Mouse (Mus musculus) left cerebral cortex, postnatal 4 days (tissue): ENCODE data around the gene Dnah7a. TPM values are rescaled to one million over a fixed set of nuclear protein-coding genes. Genes with fewer than 3 reads are reported as not detected.
"Not testable (repeated sequence)": the region's sequence is repeated elsewhere in the genome, so short reads cannot be mapped to it uniquely, and the experiment has no call there.

ENCODE experiments used
- DNase-seq: peaks from one replicate; pipeline ENCODE4 v3.0.0-alpha.2; 2022
- intact Hi-C: fragments of 180-260 bp; cut with DNase I; formaldehyde crosslinking; loops from one replicate; pipeline ENCODE4 v1.15.1; 2025
- total RNA-seq, 2 experiments: library from RNA; stranded (reverse); gene quantifications; 2 replicates each; pipeline ENCODE4 v1.2.3; 2021

The Dnah7a gene
- total RNA-seq, result 1 to 10 TPM; 9.7 to 10.0 TPM

DNA sequence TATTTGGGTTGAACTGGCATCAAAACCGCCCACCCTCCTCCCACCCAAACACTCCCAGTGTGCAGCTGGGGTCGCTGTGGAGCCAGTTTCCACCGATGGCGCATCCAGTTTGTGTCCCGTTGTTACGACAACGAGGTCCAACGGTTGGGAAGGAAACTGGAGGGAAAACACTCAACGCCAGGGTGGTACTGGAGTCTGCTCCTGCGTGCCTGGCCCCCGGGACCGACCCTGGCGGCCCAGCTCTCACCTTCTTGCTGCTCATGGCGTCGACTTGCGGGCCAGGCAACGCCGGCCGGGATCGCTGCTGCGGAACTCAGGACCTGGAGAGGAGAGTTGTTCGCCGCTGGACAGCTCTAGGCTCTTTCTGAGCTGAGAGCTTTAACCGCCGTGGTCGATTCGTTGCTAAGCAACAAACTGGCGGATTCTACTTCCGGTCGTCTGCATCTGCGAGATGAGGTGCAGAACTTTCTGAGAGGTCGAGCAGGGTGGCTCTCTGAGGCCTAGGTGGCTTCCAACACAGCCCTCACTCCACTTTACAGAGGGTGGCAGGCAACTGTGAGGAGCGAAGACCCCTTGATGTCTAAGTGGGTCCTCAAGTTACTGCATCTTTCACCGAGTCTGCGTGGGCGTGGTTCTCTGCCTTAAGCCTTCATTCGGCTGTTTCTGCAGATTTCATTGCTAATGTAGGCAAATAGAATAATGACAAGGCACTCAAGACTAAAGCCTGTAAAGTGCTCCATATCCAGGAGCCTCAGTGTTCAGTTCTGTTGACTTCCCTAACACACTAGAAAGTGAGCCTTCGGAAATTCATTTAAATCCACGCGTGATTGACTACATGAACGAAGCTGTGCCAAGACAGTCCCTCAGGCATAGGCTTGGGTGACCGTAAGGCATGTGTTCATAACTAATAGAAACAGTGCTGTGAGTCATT lies at the start of gene Dnah7a:
TSS of gene Dnah7a (minus strand) at position 354 of the 931 bp plus-strand sequence.
- intact Hi-C loops, result loop anchor here (5.0 kb wide), 1 partner anchor 676 kb away; no protein-coding TSS in a partner anchor
- peak; percentile 72 for DNase-seq

- DNase-seq, intact Hi-C loops: not testable (repeated sequence)
Measured at GRCm38 (mm10) chr1:53753501-53753900, 46.9 kb upstream of the Dnah7a start.

DNA sequence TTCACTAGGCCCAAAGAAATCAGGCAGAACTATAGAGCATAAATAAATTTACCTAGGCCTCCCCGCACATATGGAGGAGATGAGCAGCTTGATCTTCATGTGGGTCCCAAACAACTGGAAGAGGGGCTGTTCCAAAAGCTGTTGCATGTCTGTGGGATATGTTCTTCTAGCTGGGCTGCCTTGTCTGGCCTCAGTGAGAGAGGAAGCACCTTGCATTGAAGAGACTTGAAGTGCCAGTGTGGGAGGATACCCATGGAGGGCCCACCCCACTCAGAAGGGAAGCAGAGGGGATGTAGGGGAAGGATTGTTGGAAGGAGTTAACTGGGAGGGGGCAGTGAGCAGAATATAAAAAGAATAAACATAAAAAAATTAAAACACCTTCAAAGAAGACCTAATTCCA lies 44.6 kb upstream of the Dnah7a start:
- DNase-seq, result no peak
- intact Hi-C loops, result no loop called here

- DNase-seq, intact Hi-C loops: not testable (repeated sequence)
Measured at GRCm38 (mm10) chr1:53750697-53751096, 44.1 kb upstream of the Dnah7a start.

DNA sequence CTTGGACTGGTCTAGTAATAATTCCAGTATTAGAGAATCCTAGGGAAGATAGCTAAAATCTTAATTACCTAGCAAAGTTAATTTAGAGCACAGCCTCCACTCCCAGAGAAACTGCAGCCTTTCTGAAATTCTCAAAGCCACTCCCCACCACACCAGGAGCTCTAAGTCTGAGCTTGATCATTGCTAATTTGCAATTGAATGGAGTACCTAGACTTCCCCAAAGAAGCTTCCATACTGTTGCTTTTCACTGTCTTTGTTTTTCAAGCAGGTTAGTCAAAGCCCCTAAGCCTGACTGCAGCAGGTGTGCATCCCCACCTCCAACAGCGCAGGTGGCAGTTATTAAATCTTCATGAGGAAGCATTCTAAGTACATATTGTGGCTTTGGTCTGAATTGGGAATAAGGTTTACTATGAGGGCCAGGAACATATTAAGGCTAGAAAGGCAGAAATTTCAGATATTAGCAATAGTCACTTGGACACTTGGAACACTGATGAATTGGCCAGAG lies 43.3 kb upstream of the Dnah7a start:
- DNase-seq, intact Hi-C loops: not testable (repeated sequence)

DNA sequence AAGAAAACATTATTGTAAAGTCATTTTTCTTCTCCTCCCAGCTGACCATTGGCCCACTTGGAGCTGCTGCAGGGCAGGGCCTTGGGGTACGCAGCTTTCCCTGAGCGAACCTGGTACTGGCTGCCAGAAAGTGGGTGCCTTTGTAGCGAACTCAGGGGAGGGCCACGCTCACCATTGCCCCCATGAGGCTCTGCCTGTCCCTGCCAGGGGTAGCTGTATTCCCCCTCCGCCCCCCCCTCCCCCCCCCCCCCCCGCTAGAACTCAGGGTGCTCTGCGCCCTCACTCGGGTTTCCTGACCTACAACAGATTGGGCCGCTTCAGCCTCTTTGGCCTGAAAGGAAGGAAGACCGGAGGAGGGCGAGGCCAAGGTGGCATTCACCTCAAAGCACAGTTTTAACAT lies 42.0 kb upstream of the Dnah7a start:
- intact Hi-C loops, result no loop called here
- no peak for DNase-seq

- intact Hi-C loops, result no loop called here
- no peak for DNase-seq
Measured at GRCm38 (mm10) chr1:53746001-53746400, 39.4 kb upstream of the Dnah7a start.

DNA sequence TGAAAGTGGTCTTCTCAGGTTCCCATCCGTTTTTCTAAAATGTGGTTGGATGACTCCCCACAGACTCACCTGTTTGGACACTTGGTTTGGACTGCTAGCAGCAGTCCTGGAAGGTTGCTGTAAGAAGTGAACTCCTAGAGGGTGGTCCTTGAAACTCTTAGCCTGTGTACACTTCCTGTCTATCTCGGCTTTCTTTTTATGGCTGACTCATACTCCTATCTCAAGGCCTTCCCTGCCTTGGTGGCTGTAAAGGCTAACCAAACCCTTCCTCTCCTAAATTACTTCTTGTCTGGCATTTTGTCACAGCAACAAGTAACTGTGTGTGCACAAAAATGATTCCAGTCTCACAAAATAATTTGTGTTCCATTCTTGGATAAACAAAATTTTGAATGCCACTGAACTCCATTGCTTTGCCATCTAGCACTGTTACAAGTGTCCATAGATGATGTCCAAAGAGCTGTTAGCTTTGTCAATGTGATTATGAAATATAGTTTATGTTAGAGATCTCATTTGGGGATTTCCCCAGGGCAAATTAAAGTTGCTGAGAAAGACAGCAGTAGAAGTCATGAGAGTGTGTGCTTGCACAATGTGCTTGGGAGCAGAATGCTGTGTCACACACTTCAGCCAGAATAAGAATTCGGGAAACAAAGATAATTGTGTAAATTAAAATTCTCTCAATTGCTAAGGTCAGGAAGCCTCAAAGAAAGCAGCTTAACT lies 35.3 kb upstream of the Dnah7a start:
- intact Hi-C loops, result no loop called here
- DNase-seq, result no peak

- intact Hi-C loops, result no loop called here
- no peak for DNase-seq
Measured at GRCm38 (mm10) chr1:53740777-53741336, 34.3 kb upstream of the Dnah7a start.

GRCm38 (mm10) chr1:53740077-53740776 lies 33.6 kb upstream of the Dnah7a start:
- DNase-seq, intact Hi-C loops: not testable (repeated sequence)

DNA sequence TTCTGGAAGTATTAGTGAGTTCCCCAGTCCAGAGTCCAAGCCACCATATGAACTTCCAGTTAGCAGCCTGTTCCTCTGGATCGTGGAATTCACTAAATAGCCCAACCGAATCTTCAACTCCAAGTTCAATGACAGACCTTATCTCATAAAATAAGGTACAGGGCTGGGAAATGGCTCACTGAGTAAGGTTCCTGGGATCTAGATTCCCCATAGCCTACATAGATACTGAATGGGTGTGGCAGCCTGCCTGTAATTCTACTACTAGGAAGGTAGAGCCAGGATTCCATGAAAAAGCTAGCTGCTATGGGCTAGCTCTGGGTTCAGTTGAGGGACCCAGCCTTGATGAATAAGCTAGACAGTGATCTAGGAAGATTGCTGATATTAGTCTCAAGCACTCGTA lies 30.0 kb upstream of the Dnah7a start:
- intact Hi-C loops, result no loop called here
- no peak for DNase-seq

- DNase-seq, result no peak
- intact Hi-C loops, result no loop called here
Measured at GRCm38 (mm10) chr1:53728489-53729225, 22.1 kb upstream of the Dnah7a start.

DNA sequence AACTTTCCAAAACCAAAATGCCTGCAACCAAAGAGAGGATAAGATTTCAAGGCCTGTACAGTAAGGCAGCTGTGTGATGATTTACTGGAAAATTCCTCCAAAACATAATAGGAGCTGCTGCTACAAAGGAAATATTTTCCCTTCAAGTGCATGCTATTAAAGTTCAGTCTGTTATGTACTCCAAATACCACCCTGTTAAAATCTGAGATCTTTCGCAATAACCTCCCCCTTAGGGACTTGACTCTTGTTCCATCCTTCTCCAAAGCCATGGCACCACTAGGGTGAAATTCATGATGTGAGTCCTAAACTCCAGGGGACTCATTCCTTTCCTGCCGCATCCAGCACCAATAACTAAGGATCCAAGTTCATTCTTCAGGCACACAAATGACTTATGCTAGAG lies 20.3 kb upstream of the Dnah7a start:
- no peak for DNase-seq
- intact Hi-C loops, result no loop called here

- intact Hi-C loops, result loop anchor here (5.0 kb wide), 1 partner anchor 156 kb away; no protein-coding TSS in a partner anchor
- DNase-seq, result no peak
Measured at GRCm38 (mm10) chr1:53721353-53721752, 14.8 kb upstream of the Dnah7a start.

- intact Hi-C loops, result loop anchor here (5.0 kb wide), 1 partner anchor 157 kb away; no protein-coding TSS in a partner anchor
- DNase-seq, result no peak
Measured at GRCm38 (mm10) chr1:53720601-53721351, 14.2 kb upstream of the Dnah7a start.

DNA sequence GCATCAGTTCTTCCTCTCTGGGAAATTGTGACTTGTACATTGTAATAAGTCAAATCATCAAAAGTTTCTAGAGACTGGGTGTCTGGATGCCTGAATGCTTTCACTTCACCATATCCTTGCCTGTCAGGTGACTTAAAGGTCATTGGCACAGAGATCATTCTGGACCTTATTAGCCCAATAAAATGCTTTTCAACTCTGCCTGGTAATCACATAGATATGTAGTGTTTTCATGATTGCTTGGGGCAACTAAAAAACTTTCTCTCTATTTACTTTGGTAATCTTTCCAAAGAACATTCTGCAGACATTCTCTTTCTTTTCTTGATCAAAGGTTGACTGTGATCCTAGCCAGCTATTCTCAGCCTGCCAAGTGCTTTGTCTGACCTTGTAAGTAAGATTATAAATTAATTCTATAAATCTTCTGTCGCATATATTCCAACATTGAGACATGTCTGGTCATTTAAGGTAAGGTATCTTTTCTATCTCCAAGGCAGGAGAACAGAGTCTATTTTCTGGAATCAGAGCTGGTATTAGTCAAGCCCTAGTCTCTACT lies 9.5 kb upstream of the Dnah7a start:
- DNase-seq, result no peak
- intact Hi-C loops, result loop anchor here (5.0 kb wide), 1 partner anchor 176 kb away; no protein-coding TSS in a partner anchor

GRCm38 (mm10) chr1:53715446-53715845 lies 8.9 kb upstream of the Dnah7a start:
- no peak for DNase-seq
- intact Hi-C loops, result loop anchor here (5.0 kb wide), 1 partner anchor 177 kb away; no protein-coding TSS in a partner anchor

- intact Hi-C loops, DNase-seq: not testable (repeated sequence)
Measured at GRCm38 (mm10) chr1:53713383-53713782, 6.8 kb upstream of the Dnah7a start.
